Mouse (Mus musculus) megakaryocyte, adult 5-6 weeks (primary cell): ENCODE results near the gene Pacsin3. TPM values are rescaled to one million over a fixed set of nuclear protein-coding genes. Genes with fewer than 3 reads are reported as not detected.
"Not testable (repeated sequence)": the region's sequence is repeated elsewhere in the genome, so short reads cannot be mapped to it uniquely, and the experiment has no call there.

ENCODE experiments used
- ATAC-seq: 2 replicates; pipeline ENCODE4 v1.8.0; 2016; ENCODE audit warnings: mild to moderate bottlenecking, inconsistent platforms; ENCODE audit not compliant: poor library complexity, severe bottlenecking
- total RNA-seq, 2 experiments: library from RNA; stranded (forward) in 1 of 2; stranded (reverse) in 1 of 2; fragments of 153-499, 151-499 nt in 1 of 2; fragments of 221-1000, 200-1000 nt in 1 of 2; gene quantifications; 2 replicates each; pipeline versions ENCODE4 v1.2.3 to v1.2.4; 2015 to 2017

The Pacsin3 gene
- total RNA-seq (2015) (not detected in 2 replicates), total RNA-seq (2017) (0.29 TPM in 1 of 2 replicates, not detected in the other)

GRCm38 (mm10) chr2:91255661-91256150 lies at the start of gene Pacsin3:
Pacsin3 (plus strand) TSS chr2:91255954.
- ATAC-seq = no peak

- 0 out of 2 replicates have a peak, but pooled peaks have one; percentile 21 for ATAC-seq
Observed at GRCm38 (mm10) chr2:91206254-91206775, 49.4 kb upstream of the Pacsin3 start.

GRCm38 (mm10) chr2:91213311-91213710 lies 42.4 kb upstream of the Pacsin3 start:
- no peak for ATAC-seq

DNA sequence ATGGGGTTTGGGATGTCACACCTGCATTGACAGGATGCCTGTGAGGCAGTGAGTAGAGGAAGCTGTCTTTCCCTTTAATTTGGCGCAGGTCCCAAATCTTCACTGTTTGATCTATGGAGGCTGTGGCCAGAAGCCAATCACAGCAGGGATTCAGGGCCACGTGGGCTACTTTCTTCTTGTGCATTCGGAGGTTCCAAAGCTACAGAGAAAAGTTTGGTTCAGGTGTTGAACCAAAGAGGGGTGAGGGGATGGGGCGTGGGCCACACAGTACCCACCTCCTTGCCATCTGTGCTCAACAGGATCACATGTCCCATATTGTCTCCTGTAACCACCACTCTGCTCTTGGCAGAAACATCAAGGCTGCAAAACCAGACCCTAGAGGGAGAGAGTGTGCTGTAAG lies 38.7 kb upstream of the Pacsin3 start:
- ATAC-seq = no peak

- no peak for ATAC-seq
Observed at GRCm38 (mm10) chr2:91220501-91220900, 35.3 kb upstream of the Pacsin3 start.

- ATAC-seq = no peak
Observed at GRCm38 (mm10) chr2:91223614-91224013, 32.1 kb upstream of the Pacsin3 start.

DNA sequence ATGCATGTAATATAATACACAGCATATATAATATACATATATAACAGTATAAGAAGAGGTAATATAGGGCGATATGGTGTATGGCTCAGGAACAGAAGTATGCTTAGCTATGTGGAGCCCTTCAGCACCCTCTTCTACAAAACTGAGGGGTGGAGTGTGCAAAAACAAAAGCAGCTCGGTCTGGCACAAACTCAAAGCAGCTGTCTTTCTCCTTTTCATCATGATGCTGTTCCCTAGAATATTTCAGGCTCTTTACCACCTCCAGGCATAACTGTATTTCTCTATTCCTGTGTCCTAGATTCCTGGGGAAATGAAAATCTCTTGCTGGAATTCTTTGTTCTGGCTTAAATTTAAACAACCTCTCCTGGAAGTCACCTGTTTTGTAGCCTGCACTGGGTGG lies 26.0 kb upstream of the Pacsin3 start:
- no peak for ATAC-seq

DNA sequence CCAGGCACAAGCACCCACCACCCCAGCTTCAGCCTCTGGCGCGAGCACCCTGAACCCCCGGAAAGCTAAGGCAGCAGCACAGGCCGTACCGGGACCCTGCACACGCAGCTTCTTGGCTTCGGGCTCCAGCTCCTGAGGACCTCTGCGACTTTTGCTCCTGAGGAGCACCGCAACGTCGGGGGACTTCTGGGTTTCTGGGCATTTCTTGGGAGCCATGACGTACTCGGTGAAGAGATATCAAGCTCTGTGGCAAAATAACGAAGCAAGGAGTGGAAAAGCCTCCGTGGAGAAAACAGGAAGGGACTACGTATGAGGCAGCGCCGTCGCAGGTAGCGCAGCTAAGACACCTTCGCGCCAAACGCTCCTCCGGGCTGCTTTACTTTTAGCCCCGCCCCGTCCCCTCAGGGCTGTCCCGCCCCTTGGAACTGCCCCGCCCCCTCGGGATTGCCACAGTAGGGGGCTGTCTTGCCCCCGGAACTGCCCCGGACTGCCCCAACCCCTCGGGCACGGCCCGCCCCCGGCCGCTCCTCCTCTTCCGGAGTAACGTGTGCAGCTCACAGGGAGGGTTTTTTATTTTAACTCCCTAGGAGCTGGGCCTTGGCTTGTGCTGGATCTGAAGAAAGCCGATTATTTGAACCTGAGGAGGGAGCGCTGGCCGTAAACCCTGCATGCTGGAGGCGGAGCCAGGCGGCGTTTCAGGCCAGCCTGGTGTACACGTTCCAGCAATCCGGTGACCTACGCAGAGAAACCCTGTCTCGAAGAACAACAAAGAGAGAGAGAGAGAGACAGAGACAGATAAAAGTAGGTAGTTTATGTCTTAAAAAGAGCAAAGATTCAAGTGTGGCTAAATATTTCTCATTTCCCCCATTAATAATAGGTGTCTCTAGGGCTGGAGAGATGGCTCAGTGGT lies 18.9 kb upstream of the Pacsin3 start, which contains the start of gene Ddb2:
Gene Ddb2, minus strand, starts transcription at position 382 of the 910 bp plus-strand sequence.
- ATAC-seq = peak; percentile 98

GRCm38 (mm10) chr2:91237511-91238080 lies 18.2 kb upstream of the Pacsin3 start:
- ATAC-seq = not testable (repeated sequence)

DNA sequence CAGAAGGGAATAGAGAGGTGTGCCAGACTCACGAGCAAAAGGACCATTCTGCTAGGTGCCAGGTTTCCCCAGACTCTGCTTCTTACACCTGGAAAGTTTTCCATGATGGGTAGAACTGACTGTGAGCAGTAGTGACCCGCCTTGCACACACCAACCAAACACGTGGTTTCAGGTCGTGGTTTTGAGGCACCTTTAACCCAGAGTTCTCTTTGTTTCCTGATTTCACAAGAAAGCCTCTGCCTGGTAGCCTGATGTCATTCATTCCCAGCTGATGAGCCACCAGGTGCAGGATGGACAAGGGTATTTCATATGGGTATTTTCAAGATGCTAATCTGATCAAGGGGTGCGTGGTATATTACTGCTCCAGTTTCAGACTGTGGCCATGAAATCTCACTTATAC lies 13.2 kb upstream of the Pacsin3 start:
- ATAC-seq = peak; percentile 59

DNA sequence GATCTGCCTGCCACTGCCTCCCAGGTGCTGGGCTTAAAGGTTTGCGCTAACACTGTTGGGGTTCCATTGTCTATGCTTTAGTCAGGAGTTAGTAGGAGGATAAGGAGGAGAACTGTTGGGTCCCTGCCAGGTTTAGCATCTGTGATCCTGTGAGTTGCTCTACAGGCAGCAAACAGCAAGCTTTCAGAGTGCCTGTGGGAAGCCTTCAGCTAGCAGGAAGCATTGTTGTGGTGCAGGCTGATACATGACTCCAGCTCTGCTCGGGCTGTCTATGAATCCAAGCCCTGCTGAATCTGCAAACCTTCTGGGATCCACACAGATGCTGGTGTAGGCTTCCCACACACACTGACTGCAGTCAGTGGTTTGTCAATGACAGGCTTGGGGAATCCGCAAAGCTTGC lies 12.3 kb upstream of the Pacsin3 start:
- ATAC-seq = no peak

GRCm38 (mm10) chr2:91244557-91245228 lies 11.1 kb upstream of the Pacsin3 start:
- no peak for ATAC-seq

GRCm38 (mm10) chr2:91248366-91248765 lies 7.4 kb upstream of the Pacsin3 start:
- ATAC-seq = no peak

GRCm38 (mm10) chr2:91252001-91252400 lies 3.8 kb upstream of the Pacsin3 start:
- ATAC-seq = no peak

DNA sequence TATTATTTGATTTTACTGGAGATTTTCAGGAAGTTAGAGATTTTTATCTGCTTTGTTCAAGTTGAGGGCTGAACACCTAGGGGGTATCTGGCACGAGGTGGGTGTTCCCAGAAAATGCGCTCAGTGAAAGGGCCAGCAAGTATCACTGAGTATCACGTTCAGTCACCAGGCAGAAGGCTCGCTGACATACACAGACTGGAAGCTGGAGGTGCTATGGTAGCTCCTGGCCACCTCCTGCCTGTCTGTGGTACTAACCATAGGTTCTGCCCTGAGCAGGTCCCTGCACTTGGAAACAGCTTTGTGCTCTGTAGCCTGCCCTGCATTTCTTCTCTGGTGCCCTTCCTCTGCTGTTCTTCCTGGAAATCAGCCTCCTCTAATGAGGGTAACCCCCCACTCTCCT lies 3.2 kb upstream of the Pacsin3 start:
- ATAC-seq = no peak

- ATAC-seq = no peak
Observed at GRCm38 (mm10) chr2:91254725-91255380, 901 bp upstream of the Pacsin3 start.

DNA sequence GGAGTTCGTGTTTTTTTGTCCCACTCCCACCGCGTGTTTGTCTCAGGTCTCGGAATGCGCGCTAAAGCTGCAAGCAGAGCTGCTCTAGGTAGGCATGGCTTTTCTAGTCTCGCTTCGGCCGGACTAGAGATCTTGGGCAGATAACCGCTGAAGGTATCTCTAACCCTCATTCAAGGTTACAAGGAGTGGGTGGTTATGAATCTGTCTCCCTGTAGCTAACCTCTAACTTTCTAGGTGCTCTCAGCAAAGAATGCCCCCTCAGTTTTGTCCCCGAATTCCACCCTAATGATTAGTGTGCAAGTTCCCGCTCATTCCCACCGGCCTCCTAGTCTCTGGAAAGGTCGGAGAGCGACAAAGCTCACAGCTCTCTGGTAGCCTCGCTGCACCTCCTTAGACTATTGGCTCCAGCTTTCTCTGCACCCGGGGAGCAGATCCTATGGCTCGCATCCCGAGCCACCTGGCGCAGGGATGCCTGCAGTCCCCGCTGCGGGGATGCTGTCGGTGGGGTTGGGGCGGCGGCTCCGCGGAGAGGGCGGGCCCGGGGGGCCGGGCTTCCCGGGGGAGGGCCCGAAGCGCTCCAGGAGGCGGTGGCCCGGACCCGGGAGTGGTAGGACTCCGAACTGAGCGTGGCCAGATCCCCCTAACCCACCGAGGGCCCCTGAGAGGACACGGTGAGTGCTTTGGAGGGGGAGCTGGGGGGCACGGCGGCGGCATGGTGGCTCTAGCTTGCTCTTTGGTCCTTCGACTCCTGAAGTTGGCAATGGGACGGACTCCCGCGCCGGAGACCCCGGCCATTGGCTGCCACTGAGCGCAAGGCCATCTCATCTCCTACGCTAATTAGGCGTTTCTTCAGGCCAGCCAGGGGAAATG lies 737 bp downstream of the Pacsin3 start:
- peak; percentile 45 for ATAC-seq

DNA sequence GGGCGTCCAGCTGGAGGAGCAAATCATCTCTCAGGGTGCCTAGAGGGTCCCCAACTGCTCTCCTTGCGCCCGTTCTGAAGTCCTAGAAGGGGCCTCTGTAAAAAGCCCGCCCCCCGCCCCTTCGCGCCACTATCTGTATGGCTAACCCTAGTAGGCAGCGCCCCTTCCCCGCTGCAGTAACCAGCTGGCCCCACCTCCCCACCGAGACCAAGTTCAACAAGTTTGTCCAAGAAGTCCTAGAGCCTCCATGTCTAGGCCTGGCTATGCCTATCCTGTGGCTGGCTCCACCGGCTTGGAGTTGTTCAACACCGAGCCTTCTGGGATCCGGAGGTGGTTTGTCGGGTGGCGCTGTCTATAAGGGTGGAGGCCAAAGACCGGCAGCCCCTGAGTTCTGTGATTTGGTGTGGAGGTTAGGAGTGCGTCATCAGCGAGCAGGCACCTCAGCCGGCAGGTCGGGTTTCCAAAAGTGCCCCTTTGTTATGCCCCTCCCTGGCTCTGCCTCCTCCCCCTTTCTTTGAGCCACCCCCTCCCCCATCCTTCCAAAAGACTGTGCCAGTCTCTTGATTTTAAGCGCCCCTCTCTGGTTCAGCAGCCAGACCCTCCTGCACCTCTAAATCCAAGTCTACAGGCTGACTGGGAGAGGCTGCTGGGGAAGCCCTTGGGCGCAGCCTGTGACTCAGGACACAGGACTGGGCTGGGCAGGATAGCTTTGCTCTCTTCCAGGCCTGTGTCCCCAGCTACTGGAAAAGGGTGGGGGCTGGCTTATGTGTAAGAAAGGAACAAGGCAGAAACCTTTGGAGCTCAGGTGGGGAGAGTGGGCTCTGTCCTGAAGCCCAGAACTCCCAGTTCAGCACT lies 1.6 kb downstream of the Pacsin3 start:
- no peak for ATAC-seq

DNA sequence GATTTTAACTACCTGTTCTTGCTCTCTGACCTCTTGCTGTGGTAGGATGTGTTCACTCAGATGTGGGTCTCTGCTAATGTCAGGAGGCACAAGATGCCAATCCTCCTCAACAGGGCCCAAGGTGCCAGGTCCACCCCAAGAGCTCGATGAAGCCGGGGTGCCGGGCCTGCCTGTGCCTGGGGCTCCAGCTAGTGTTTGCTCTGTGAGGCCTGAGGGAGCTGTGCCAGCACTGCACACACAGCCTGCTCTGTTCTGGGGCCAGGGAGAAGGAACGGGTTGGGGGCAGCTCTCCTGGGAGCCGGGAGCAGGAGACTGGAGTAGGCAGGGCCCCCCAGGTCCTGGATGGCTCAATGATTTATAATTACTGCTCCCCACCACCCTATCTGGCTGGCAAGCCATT lies 2.3 kb downstream of the Pacsin3 start:
- no peak for ATAC-seq
